Mouse (Mus musculus) adrenal gland, postnatal 4 days (tissue): ENCODE measurements around the gene Cnga4. TPM values are rescaled to one million over a fixed set of nuclear protein-coding genes. Genes with fewer than 3 reads are reported as not detected.
"Not testable (repeated sequence)": the region's sequence is repeated elsewhere in the genome, so short reads cannot be mapped to it uniquely, and the experiment has no call there.

Source experiments
- DNase-seq, 2 experiments: peaks; one replicate each; pipeline ENCODE4 v3.0.0; 2021 to 2022; ENCODE audit warnings: low spot score in 2 of 2, mixed read lengths in 2 of 2
- total RNA-seq, 2 experiments: library from RNA; stranded (reverse); gene quantifications; 2 replicates each; pipeline ENCODE4 v1.2.3; 2021

The Cnga4 gene
- total RNA-seq, 2 experiments from 2014 or later, result not detected

GRCm38 (mm10) chr7:105411874-105412632, 7.7 kb downstream of the Cnga4 start:
- DNase-seq, result peak in 1 of 2 experiments; percentile 42

GRCm38 (mm10) chr7:105414385-105414784, 10.0 kb downstream of the Cnga4 start:
- no peak for DNase-seq

GRCm38 (mm10) chr7:105416529-105416928, 12.2 kb downstream of the Cnga4 start:
- no peak for DNase-seq

GRCm38 (mm10) chr7:105418106-105418505, 13.7 kb downstream of the Cnga4 start:
- no peak for DNase-seq

GRCm38 (mm10) chr7:105420903-105421302, 16.5 kb downstream of the Cnga4 start:
- DNase-seq, result no peak

GRCm38 (mm10) chr7:105424368-105424767, 20.0 kb downstream of the Cnga4 start:
- DNase-seq, result no peak

GRCm38 (mm10) chr7:105425424-105426043, 21.2 kb downstream of the Cnga4 start, which contains the start of gene Cckbr:
TSS of gene Cckbr (plus strand) at chr7:105425731.
- DNase-seq, result no peak

- DNase-seq, result no peak
These were observed 21.7 kb downstream of the Cnga4 start for GRCm38 (mm10) chr7:105426051-105426450.

GRCm38 (mm10) chr7:105432058-105432457, 27.7 kb downstream of the Cnga4 start:
- DNase-seq, result no peak

GRCm38 (mm10) chr7:105433859-105434258, 29.5 kb downstream of the Cnga4 start:
- DNase-seq, result no peak

- DNase-seq, result no peak
These were observed 30.4 kb downstream of the Cnga4 start for GRCm38 (mm10) chr7:105434798-105435197.

GRCm38 (mm10) chr7:105437979-105438772, 33.8 kb downstream of the Cnga4 start:
- no peak for DNase-seq

GRCm38 (mm10) chr7:105441426-105441825, 37.1 kb downstream of the Cnga4 start:
- DNase-seq, result no peak

- DNase-seq, result no peak
These were observed 40.7 kb downstream of the Cnga4 start for GRCm38 (mm10) chr7:105445076-105445475.

- DNase-seq, result not testable (repeated sequence)
These were observed 49.0 kb downstream of the Cnga4 start for GRCm38 (mm10) chr7:105453345-105453744.

Other genes with a start within 250 kb of the Cnga4 start
- gene Olfr684, start 240.9 kb upstream of the Cnga4 start, total RNA-seq, result not detected
- gene Olfr685, start 218.6 kb upstream of the Cnga4 start, total RNA-seq, result not detected
- not detected for gene Olfr686, start 197.1 kb upstream of the Cnga4 start, total RNA-seq
- not detected for gene Olfr688, start 116.5 kb upstream of the Cnga4 start, total RNA-seq
- gene Olfr689, start 93.4 kb upstream of the Cnga4 start, total RNA-seq, result not detected
- gene Olfr690, start 70.5 kb upstream of the Cnga4 start, total RNA-seq, result not detected
- not detected for gene Olfr691, start 62.3 kb upstream of the Cnga4 start, total RNA-seq
- not detected for gene Olfr692, start 36.3 kb upstream of the Cnga4 start, total RNA-seq
- gene Gm5901, start 29.5 kb upstream of the Cnga4 start, total RNA-seq, result not detected
- 10 to 100 TPM; 35.0 to 41.9 TPM for gene Fam160a2, start 4.5 kb upstream of the Cnga4 start, total RNA-seq
- gene Cckbr, start 21.2 kb downstream of the Cnga4 start, total RNA-seq, result under 1 TPM; 0.22 to 0.23 TPM
- gene Cavin3, start 77.7 kb downstream of the Cnga4 start, total RNA-seq, result 10 to 100 TPM; 53.5 to 56.8 TPM
- 10 to 100 TPM; 39.4 to 40.3 TPM for gene Smpd1, start 149.8 kb downstream of the Cnga4 start, total RNA-seq
- gene Apbb1, start 177.1 kb downstream of the Cnga4 start, total RNA-seq, result 10 to 100 TPM; 36.8 to 42.3 TPM
- gene Hpx, start 195.6 kb downstream of the Cnga4 start, total RNA-seq, result 100 to 1,000 TPM in 1 of 2 experiments, 10 to 100 TPM in 1; 10.6 to 269 TPM
- 10 to 100 TPM; 51.4 to 56.7 TPM for gene Trim3, start 229.0 kb downstream of the Cnga4 start, total RNA-seq
- 100 to 1,000 TPM; 115 to 116 TPM for gene Timm10b, start 235.5 kb downstream of the Cnga4 start, total RNA-seq
- gene Arfip2, start 235.8 kb downstream of the Cnga4 start, total RNA-seq, result 10 to 100 TPM; 74.7 to 80.7 TPM
- 10 to 100 TPM in 1 of 2 experiments, 1 to 10 TPM in 1; 8.5 to 12.2 TPM for gene Gm45799, start 236.0 kb downstream of the Cnga4 start, total RNA-seq
- 1 to 10 TPM; 5.9 to 7.1 TPM for gene Dnhd1, start 246.3 kb downstream of the Cnga4 start, total RNA-seq